Mouse (Mus musculus) cerebellum, postnatal 4 days (tissue): ENCODE measurements around the gene Ubl7.
"Not testable (repeated sequence)": the region's sequence is repeated elsewhere in the genome, so short reads cannot be mapped to it uniquely, and the experiment has no call there.

ENCODE experiments used
- DNase-seq, 2 experiments: peaks; one replicate each; pipeline ENCODE4 v3.0.0; 2022; ENCODE audit warnings: low spot score in 2 of 2, mixed read lengths in 1 of 2

Ubl7 gene

GRCm38 (mm10) chr9:57910254-57911160, at the start of gene Ubl7:
Gene Ubl7 (plus strand): TSS chr9:57910979.
- peak; percentile 58 to 85 for DNase-seq

GRCm38 (mm10) chr9:57861951-57862471, 48.8 kb upstream of the Ubl7 start:
- DNase-seq: peak in 1 of 2 experiments; percentile 65

DNA sequence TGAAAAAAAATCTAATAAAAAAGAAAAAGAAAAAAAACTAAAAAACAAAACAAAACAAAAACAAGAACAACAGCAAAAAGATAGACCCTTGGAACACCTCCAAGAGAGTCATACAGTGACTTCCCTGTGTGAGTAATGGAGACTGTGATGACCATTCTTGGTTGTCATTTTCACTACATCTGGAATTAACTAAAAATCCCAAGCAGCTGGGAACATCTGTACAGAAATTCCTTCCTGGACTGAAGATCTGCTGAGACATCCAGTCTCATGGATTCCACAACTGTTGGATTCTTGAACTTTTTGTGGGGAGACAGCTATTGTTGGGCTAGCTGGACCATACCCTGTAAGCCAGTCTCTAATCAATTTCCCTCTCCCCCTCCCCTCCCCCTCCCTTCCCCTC, 46.4 kb upstream of the Ubl7 start:
- DNase-seq: no peak

GRCm38 (mm10) chr9:57866530-57866929, 44.2 kb upstream of the Ubl7 start:
- DNase-seq: no peak

DNA sequence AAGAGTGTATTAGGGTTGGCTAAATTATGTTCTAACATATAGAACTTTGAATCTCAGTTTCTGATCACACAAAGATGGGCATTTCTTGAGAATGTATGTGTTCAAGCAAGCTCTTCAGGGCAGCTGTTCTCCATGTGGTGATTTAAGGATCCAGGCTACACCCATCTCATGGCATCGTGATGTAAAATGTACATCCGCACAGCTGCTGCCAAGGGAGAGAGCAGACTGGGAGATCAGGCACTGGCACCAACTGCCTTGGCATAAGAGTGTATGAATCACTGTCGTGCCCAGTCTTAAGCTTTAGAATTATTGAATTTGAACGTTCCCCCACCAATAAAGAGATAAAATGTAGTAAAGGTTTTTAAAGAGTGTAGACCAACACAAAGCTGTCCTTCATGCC, 43.5 kb upstream of the Ubl7 start:
- DNase-seq: no peak

GRCm38 (mm10) chr9:57867880-57868279, 42.9 kb upstream of the Ubl7 start:
- no peak for DNase-seq

GRCm38 (mm10) chr9:57868767-57869166, 42.0 kb upstream of the Ubl7 start:
- no peak for DNase-seq

GRCm38 (mm10) chr9:57870273-57870816, 40.4 kb upstream of the Ubl7 start:
- no peak for DNase-seq

DNA sequence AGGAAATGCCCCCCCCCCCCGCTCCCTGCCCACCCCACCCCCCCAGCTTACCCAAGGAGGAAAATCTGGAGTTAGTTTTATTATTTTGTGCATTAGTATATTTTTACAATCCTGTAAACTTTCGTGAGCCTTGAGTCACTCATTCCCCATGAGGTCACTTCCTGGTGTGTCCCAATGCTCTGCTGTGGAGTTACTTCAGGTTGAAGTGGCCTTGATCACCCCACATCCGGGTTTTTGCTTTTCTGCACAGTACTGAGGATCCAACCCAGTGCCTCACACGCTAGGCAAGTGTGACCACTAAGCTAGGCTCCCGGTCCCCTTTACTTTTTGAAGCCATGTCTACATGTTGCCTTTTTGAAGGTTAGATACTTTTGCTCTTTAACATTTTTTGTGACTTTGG, 36.6 kb upstream of the Ubl7 start:
- DNase-seq: no peak

DNA sequence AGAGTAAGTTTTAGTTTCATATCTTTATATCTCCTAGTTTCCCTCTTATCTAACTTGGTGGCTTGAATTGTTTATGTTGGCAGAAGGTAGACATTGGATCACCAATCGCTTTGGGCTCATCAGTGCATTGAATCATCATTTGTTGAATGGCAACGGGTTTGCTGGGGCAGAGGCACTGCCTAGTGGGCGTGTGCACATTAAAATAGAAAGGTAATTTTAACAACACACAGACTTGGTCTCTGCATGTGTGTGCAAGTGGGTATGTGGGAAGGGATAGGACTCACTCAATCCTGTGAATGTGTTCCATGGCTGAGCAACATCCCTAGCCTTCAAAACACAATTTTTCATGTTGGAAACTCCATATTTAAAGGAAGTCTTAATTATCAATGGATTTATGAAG, 35.8 kb upstream of the Ubl7 start:
- DNase-seq: no peak

DNA sequence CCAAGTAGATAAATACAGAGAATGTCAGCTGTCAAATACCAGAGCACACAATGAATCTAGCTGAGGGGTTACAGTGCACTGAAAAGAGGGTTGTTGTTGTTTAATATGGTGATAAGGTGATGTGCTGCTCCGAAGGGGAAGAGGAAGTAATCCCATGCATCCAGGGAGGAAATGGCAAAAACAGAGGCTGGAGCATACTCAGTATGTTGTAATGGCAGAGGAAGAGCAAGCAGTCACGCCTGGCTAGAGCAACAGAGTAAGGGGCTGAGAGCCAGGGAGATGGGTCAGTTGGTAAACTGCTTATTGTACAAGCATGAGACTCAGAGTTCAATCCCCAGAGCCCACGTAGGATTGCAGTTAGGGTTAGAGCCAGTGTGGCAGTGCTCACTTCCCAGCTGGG, 31.6 kb upstream of the Ubl7 start:
- no peak for DNase-seq

DNA sequence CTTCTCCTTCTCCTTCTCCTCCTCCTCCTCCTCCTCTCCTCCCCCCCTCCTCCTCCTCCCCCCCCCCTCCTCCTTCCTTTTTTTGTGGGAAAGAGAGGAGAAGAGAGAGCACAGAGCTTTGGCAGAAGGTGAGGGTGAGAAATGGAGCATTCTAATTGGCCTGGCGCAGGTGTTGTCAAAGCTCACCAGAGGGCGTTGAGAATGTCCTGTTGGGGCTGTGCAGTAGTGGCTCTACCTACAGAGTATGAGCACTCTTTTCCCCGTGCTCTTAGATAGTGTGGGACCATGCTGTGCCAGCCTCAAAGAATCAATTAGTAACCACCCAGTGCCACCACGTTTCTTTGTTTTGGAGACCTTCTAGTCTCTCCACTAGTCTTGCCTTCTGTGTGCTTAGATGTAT, 30.5 kb upstream of the Ubl7 start:
- no peak for DNase-seq

DNA sequence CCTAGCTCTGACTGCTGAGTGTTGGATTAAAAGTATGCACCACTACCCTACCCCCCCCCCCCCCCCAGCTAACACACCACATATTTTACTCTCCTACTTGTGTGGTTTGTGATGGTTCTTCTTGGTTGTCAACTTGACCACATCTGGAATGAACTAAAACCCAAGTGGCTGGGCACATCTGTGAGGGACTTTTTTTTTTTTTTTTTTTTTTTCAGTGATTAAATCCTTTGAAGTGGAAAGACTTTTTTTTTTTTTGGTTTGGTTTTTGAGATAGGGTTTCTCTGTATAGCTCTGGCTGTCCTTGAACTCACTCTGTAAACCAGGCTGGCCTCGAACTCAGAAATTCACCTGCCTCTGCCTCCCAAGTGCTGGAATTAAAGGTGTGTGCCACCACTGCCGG, 29.0 kb upstream of the Ubl7 start:
- DNase-seq: not testable (repeated sequence)

- no peak for DNase-seq
These were observed 27.4 kb upstream of the Ubl7 start for GRCm38 (mm10) chr9:57883413-57883812.

GRCm38 (mm10) chr9:57888119-57888518, 22.7 kb upstream of the Ubl7 start:
- DNase-seq: no peak

- no peak for DNase-seq
These were observed 10.3 kb upstream of the Ubl7 start for GRCm38 (mm10) chr9:57900478-57900877.

- no peak for DNase-seq
These were observed 9.6 kb upstream of the Ubl7 start for GRCm38 (mm10) chr9:57901197-57901596.

- DNase-seq: no peak
These were observed 9.2 kb upstream of the Ubl7 start for GRCm38 (mm10) chr9:57901601-57902000.

DNA sequence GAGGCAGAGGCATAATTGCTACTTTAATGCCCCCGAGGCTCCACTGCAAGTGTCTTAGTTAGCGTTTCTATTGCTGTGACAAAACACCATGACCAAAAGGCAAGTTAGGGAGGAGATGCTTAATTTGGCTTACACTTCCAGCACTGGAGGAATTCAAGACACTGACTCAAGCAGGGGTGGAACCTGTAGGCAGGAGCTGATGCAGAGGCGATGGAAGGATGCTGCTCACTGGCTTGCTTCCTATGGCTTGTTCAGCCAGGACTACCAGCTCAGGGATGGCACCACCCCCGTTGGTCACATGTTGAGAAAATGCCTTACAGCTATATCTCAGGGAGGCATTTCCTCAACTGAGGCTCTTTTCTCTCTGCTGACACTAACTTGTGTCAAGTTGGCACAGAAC, 8.6 kb upstream of the Ubl7 start:
- DNase-seq: no peak

DNA sequence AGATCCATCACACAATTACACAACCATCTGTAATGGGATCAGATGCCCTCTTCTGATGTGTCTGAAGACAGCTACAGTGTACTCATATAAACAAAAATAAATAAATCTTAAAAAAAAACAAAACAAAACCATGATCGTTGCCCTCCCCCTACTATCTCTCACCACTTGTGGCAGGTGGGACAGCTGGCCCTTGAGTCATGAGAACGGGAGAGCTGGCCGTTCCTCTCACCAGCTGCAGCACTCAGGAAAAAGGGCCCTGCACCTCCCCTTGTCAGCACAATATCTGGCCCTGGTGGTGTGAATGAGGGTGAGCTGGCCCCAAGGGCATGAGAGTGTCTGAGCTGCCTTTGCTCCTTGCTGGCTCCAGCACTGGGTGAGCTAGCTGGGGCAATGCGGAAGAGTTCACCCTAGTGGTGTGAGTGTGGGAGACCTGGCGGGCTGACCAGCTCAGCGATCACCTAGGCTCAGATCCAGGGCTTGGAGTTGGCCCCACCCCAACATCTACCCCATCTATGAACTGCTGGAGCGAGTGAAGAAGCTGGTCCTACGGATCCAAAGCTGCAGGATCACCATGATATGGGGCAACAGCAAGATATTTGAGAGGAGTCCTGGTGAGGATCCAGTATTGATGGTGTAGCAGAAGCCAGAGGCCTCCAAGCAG, 7.1 kb upstream of the Ubl7 start:
- no peak for DNase-seq

DNA sequence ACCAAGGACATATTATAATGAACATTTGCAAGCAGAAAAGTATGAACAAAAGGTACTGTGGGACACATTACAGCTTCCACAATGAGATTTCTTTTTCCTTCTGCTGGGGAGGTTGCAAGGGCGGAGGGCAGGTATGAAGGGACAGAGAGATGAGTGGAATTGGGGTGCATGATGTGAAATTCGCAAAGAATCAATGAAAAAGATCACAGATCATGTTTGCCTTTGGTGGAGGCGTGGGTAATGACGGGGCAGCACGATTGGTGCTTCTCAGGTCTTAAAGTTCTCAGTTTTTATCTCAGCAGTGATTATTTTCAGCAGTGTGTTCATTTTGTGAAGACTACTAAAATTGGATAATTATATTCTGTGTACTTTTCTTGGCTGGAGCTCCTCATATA, 6.5 kb upstream of the Ubl7 start:
- DNase-seq: no peak

DNA sequence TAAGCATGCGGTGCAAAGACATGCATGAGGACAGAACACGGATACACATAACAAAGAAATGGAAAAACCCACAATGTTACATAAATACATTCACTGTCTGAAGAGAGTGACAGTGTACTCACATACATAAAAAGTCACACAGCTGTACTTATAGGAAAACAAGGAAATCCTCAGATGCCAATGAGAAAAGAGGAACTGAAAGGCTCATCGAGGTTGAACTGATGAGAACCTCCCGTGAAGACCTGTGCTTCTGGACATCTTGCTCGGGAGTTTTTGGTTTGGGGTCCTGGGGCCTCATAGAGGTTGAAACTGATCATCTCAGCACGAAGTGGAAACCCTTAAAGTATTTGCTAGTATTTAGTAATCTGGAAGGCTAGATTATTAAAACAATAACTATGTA, 3.6 kb upstream of the Ubl7 start:
- no peak for DNase-seq

- DNase-seq: no peak
These were observed 1.8 kb downstream of the Ubl7 start for GRCm38 (mm10) chr9:57912571-57912970.
